Mouse (Mus musculus): ENCODE measurements around the gene Atf7. TPM values are rescaled to one million over a fixed set of nuclear protein-coding genes. Genes with fewer than 3 reads are reported as not detected.

Atf7 gene
- total RNA-seq, 4 experiments from 2014 or later = 40.8 to 44.8 (median 42.6) TPM

GRCm38 (mm10) chr15:102516293-102516692 lies 109.0 kb downstream of the Atf7 start:
- DNase-seq (ENCODE audit: low spot score in 2 of 2) = no peak

GRCm38 (mm10) chr15:102515791-102516190 lies 109.5 kb downstream of the Atf7 start:
- no peak for DNase-seq (ENCODE audit: low spot score in 2 of 2)

GRCm38 (mm10) chr15:102515261-102515660 lies 110.0 kb downstream of the Atf7 start:
- DNase-seq (ENCODE audit: low spot score in 2 of 2) = no peak

DNA sequence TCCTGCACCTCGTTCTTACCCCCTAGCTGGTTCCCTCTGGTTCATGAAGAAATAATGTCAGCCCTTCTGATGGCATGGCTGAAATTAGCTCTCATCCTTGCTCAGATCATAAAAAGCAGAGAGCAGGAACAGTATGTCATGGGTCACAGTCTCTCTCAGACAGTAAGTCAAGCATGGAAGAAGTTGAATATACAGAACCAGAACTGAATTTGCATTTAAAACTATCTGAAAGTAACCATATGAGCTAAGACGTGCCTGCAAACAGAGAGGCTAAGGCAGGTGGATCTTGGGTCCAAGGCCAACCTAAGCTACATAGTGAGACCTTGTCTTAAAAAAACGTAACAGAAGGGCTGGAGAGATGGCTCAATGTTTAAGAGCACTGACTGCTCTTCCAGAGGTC lies 112.3 kb downstream of the Atf7 start:
- no peak for DNase-seq (ENCODE audit: low spot score in 2 of 2)

DNA sequence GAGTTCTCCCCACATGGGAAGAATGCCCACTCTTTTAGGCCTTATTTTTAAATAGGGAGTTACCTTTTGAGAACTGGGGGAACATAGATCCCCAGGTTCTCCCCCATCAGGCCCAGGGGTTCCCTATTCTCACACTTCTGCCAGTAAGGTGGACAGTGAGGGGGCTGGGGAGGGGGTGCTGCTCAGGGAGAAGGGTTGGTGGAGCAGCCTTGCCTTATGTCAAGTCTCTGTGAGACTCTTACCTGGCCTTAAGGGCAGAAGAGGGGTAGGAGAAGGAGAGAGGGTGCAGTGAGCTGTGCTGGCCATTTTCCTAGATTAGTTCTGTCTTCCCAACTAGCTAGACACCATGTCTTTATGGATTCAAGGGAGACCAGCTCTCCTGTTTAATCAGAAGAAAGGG lies 112.8 kb downstream of the Atf7 start:
- no peak for DNase-seq (ENCODE audit: low spot score in 2 of 2)

DNA sequence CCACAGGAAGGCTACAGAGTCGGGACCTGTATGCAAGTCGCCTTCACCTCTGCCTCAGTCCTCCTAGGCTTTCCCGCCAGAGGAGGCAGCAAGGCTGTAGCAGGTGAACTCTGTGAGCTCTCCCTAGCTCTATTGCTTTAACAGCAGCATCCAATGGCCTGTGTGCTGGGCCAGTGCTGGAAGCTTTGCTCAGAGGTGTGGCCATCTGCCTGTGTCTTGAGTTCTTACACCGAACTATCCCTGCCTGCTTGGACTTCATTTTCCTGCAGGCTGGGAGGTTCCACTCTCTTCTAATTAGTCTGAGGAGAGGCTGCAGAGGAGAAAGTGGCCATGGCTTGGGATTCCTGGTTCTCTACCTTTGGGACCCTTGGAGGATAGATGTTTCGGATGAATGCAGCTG lies 113.3 kb downstream of the Atf7 start:
- no peak for DNase-seq (ENCODE audit: low spot score in 2 of 2)

DNA sequence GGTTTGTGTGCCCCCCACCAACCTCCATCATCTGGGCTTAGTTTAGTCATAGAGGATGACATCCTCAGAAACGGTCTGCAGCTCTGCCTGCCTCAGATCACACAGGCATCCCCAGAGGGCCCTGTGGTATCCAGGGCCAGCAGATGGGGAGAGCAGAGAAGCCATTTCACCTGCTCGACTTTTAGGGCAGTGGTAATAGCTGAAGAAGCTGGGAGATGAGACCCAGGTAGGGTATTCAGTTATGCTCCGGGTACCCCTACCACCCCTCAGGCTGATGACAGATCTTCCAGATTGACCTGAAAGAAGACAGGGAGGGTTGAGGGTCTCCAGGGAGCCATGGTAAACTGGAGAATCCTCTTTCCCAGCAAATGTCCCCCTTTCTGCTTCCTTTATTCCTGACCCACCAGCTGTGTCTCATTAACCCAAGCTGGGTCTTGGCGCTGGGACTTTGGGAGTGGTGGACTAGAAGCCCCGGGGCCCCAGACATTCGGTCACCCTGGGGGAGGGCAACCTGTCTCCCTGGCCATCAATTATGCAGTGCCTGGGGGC lies 113.9 kb downstream of the Atf7 start:
- no peak for DNase-seq (ENCODE audit: low spot score in 2 of 2)

DNA sequence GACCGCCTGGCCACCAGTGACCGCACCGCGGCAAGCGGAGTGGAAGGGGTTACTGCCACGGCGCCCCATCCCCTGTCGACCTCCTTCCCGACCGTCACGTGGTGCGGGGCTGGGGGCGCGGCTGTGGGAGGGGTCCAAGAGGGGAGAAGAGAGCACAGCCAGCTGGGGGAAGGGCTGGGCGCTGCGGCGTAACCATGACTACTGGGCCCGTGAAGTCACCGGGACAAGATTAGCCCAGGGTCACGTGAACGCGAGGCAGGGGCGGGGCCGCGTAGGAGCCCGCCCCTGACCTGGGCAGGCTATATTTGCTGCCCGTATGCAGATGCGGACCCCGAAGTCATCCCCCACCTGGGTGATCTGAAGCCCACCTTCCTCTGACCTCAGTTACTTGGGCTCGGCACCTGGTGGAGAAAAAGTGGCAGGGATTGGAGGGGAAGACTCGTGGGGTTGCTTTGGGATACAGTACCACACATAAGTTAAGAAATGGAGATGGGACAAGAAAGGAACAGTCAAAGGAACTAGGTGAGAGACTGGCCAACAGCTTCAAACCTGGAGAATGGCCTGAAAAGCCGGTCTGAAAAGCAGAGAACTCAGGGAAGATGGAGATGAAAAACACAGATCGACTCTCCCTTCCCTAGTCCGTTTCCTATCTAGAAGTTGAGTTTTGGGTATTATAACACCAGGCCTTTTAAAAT lies 114.5 kb downstream of the Atf7 start:
- DNase-seq (ENCODE audit: low spot score in 2 of 2) = peak; percentile 66 to 86

DNA sequence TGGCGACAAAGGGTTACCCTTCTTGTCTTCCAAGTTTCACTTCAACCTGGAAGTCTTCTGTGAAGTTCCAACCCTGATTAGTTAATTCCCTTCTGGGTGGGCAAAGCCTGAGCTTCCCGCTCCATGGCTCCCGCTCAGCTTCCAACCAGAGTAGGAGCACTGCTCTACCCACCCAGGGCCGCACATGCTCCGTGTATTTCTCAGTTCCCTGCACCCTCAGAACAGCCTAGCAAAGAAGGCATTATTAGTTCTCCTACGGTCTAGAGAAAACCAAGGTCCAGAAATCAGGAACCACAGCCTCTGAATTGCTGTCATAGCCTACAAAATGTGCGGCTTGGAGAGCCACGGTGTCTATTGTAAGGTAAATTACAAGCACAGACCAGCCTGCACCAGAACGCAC lies 115.2 kb downstream of the Atf7 start:
- DNase-seq (ENCODE audit: low spot score in 2 of 2) = no peak

GRCm38 (mm10) chr15:102508336-102508735 lies 116.9 kb downstream of the Atf7 start:
- DNase-seq (ENCODE audit: low spot score in 2 of 2) = no peak

GRCm38 (mm10) chr15:102507561-102507960 lies 117.7 kb downstream of the Atf7 start:
- DNase-seq (ENCODE audit: low spot score in 2 of 2) = no peak

DNA sequence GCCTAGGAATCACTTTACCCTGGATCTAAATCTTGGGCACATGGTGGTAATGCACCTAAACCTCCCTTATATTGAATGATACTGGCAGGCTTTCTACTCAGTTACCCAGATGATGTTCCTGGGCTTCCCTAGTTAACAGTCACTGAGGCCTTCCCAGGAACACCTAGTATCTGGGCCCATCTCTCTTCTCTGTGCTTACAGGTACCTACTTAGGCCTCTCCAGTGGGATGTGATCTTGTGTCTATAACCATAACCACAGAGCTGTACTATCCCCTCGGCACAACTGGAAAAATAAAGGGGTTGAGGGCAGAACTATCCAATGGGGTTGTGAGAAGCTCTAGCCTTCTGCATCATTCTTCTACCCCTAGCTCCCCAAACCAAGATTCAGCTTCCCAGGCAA lies 118.4 kb downstream of the Atf7 start:
- DNase-seq (ENCODE audit: low spot score in 2 of 2) = no peak

DNA sequence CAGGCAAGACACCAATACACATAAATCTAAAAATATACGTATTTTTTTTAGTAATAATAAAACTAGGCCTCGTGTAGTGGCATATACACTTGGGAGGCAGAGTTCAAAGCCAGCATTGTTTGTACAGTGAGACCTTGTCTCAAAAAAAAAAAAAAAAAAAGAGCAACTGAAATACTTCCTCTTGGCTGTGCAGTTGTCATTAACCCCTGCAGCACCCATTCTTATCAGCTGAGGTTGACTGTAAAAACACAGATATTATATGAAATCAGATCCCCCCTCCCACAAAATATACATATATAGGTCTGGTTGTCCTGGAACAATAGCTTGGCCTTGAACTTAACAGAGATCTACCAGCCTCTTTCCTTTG lies 118.8 kb downstream of the Atf7 start:
- DNase-seq (ENCODE audit: low spot score in 2 of 2) = no peak

DNA sequence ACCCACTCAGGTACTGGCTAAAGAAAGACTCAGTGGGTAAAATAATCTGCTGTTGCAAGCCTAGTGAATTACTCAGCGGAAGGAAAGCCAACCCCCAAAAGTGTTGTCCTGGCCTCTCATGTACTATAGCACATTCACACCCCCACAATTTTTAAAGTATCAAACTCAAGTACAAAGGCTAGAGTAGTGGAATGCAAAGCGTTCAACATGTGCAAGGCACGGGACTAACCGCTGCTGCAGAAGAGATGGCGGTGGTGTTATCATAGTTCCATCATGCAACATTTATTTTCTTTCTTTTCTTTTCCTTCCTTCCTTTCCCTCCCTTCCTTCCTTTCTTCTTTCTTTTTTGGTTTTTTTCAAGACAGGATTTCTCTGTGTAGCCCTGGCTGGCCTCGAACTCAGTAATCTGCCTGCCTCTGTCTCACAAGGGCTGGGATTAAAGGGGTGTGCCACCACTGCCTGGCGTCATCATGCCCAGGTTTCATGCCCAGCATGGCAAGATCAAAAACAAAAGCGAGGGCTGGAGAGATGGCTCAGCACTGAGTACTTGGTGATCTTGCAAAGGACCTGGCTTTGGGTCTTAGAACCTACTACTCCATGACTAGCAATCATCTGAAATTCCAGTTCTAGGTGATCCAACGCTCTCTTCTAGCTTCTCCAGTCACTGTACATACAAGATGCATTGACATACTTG lies 119.3 kb downstream of the Atf7 start:
- no peak for DNase-seq (ENCODE audit: low spot score in 2 of 2)

DNA sequence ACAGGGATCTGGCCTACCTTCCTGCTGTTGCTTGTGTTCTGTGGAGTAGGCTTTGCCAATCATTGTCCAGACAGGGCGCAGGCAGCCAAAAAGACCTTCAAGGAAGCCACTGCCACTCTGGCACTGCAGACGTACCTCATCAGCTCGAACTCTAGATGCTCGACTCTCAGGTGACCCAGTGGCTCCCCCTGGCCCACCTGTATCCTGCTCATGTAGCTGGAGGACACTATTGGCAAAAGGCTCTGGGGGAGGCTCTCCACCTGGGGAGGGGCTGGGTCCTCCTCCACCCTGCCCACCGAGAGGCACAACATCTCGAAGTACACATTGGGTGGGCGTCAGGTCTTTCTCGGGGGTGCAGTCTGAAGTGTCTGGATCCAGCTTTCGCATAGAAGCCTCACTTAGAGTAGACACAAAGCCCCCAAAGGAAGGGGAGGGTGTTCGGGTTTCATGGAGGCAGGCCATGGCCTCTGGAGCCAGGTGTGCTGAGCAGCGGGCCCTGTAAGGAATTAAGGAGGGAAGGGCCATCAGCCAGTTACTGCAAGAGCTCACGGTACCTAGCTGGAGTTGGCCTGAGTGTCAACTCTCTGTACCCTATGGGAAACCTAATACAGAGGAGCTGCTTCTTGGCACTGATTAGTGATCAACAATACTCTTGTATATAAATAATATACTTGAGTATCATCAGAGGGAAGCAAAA lies 120.0 kb downstream of the Atf7 start:
- no peak for DNase-seq (ENCODE audit: low spot score in 2 of 2)

DNA sequence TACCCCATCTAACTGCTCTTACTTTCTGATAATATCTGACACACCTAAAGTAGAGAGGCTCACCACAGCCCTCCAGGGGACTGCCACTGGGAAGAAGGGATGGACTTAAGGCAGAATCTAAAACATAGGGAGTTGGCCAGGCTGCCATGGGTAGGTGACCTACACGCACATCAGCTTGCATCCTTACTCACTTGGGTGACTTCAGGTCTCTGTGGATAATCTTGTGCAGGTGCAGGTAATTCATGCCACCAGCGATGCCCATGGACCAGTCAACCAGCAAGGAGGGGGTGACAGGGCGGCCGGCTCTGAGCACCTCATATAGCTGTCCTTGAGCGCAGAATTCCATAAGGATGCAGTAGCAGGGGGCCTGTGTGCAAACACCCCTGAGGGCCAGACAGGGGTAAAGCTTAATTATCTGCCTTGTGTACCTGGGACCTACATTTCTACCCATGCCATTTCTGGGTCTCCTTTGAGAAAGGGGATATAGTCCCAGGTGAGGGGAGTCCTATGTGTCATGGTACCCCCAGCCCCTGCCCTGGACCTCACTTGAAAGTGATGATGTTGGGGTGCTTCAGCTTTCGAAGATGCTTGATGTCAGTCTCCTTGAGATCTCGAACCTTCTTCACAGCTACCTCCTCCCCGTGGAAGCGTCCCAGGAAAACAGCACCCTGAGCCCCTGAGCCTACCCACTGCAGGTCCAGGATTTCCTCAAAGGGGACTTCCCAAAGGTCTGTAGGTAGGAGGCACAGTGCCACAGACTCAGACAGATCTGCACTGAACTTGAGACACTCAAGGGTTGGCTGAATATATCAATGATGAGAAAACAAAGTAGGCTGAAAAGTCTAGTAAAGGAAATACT lies 121.1 kb downstream of the Atf7 start:
- no peak for DNase-seq (ENCODE audit: low spot score in 2 of 2)

GRCm38 (mm10) chr15:102503447-102503846 lies 121.8 kb downstream of the Atf7 start, which contains the start of gene Gm10337:
Gene Gm10337, plus strand, starts transcription at chr15:102503722.
- DNase-seq (ENCODE audit: low spot score in 2 of 2) = no peak

DNA sequence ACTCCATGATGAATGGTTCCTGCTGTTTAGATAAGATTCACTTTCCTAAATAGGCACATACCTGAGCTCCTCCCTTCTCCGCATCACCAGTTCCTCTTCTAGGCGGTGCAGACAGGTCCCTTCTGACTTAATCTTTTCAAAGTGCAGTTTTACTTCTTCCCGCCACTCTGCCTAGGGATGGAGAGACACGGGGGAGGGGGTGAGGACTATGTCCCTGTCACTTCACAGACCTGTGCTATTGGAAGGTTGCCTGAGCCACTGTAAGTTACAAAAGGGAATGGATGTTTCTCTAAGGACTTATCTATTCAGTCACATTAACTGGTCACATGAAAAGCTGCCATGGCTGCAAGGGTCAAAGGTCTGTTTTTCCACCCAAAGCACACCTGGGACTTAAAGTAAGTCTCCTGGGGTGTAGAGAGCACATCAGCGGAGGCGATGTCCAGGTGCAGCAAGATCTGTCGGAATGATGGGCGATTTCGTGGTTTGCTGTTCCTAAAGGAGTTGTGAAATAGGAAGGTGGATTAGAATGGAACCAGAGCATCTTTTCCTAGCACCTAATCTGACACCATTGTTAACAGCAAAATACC lies 122.9 kb downstream of the Atf7 start:
- no peak for DNase-seq (ENCODE audit: low spot score in 2 of 2)

GRCm38 (mm10) chr15:102501084-102501814 lies 124.0 kb downstream of the Atf7 start:
- no peak for DNase-seq (ENCODE audit: low spot score in 2 of 2)

DNA sequence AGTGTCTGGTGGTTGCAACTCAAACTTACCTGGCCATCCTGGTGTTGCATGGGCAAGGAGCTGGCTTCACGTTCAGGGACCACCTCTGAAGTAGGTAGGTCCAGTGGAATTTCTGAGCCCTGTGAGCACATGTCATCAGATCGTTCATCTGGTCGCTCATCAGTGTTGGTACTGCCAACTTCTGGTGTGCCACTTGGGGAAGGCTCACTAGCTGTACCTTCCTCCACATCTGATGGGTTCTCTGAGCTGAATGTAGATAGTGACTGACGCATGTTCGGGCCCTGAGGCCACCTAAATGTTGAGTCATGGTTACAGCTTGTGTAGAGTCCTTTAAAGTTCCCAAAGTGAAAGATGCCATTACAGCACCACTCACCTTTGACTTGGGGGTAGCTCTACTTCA lies 124.8 kb downstream of the Atf7 start:
- DNase-seq (ENCODE audit: low spot score in 2 of 2) = no peak

Data from left cerebral cortex, adult 8-10 months (tissue).